Mouse (Mus musculus) testis, adult 2 months (tissue): ENCODE measurements around the gene Cpsf3.

Source experiments
- CTCF ChIP-seq: fragments of 200-500 bp; IDR thresholded peaks from 2 replicates; pipeline ENCODE4 v1.5.1; 2012; ENCODE audit warnings: low read depth, mild to moderate bottlenecking, inconsistent platforms, low read length, moderate library complexity; ENCODE audit not compliant: control insufficient read depth, insufficient read depth, insufficient replicate concordance
- POLR2A ChIP-seq: fragments of 200-500 bp; IDR thresholded peaks from 2 replicates; pipeline ENCODE4 v1.6.1; 2012; ENCODE audit warnings: low read depth, mild to moderate bottlenecking, inconsistent platforms, low read length, moderate library complexity; ENCODE audit not compliant: control insufficient read depth

GRCm38 (mm10) chr12:21321170-21321569 is 36.0 kb downstream of the Cpsf3 start:
- TF ChIP-seq CTCF: no peak
- no peak for TF ChIP-seq POLR2A
